Mouse (Mus musculus) monocyte, adult 59 days (primary cell): ENCODE results near the gene Styxl1. TPM values are rescaled to one million over a fixed set of nuclear protein-coding genes. Genes with fewer than 3 reads are reported as not detected.

Experiments
- total RNA-seq, 2 experiments: library from RNA; stranded (reverse); gene quantifications; one replicate each; pipeline ENCODE4 v1.2.4; 2023

Styxl1 gene
- total RNA-seq = under 1 TPM in 1 of 2 experiments, not detected in 1; 0.73 TPM

DNA sequence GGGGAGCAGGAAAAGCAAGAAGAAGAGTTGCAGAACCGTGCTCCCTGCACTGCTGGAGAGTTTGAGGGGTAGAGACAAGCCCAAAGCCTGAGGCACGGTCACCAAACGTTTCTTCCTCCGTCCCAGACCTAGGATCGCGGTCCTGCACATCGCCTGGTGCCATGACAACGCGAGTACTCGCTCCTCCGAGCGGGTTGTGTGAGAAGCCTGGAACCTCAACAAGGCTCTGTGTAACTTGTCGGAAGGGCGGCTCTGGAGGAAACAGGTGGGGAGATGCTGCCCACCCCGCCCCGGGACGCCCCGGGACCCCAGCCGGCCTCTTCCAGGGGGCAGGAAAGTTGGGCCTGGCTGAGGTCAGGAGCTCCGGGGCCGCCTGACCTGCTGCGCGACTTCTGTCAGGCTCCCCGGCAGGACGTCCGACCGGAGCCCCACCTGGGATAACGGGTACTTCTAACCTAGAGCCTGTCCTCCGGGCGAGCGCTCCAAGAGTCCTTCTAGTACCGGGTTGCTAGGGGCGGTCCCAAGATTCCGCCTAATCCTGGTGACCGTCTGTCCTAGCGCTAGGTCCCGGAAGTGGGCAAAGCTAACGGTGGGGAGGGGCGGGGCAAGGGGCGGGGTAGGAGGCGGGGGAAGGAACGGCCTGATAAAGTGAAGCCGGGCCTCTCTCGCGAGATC lies at the start of gene Styxl1:
TSS of gene Styxl1 (minus strand) at position 590 of the 675 bp plus-strand sequence.

DNA sequence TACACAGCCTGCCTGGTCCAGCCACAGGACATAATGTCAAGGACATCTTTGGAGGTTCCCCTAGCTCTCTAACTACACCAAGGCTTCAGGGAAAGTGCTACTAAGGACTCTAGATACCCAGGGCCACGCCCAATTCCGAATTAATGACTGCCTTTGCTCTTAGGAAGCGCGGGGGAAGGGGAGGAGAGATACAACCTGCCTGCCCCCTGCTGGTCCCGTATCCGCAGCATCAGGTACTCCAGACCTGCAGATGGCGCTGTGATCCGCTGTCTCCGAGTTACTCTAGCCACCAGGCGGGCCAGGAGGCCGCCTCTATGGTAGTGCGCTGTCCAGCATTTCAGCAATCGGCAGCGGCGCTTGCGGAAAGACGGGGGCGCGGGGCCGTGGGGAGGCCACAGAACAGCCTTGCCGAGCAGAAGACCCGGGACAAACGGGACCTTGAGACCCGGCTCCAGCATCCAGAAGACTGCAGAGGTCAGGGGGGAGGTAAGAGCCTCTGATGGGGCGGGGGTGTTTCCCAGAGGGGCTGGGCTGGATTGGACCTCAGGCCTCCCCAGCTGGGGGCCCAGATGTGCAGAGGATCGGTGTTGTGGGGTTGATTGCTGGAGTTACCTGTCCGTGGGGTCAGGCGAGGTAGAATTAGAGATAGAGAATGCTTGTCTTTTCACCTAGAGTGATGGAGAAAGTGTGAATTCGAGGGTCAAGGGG lies 28.5 kb upstream of the Styxl1 start, which contains the start of gene Srrm3:
TSS of gene Srrm3 (plus strand) at position 336 of the 708 bp plus-strand sequence.

DNA sequence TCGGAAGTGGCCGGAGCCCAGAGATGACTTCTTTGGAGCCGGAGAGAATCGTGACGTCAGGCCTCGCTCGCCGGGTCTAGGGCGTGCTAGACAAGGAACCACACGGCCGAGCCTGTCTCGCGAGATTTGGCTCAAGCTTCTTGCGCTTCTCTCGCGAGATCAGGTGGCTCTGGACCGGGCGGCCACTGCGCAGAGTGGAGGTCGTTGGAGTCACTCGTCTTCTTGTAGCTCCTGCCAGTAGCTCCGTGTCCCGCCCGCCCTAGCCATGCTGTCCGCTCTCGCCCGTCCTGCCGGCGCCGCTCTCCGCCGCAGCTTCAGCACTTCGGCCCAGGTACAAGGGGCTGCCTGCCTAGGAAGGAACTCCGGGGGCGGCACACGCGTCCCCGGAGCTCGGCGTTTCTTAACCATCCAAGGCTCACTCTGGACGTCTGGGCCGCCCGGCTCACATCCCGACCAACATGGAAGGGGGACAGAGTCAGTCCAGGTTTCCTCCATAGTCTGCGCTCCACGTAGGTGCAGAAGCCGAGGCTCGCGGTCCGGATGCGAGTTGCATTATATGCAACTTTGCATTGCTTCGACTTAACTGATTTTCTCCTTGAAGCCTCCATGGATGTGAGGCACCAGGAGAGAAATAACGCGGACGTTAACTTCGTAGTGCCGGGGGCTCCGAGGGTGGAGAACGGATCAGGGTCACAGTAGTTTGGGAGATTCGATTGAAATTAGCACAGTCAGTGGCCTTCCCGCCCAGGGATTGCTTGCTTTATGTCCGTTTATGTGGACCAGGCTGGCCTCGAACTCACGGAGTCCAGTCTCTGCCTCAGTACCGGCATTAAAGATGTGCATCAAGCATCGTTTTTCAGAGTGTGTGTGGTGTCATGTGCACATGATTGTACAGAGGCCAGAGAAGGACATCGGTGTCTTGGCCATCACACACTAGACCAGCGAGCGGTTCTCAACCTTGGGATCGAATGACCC lies 573 bp upstream of the Styxl1 start, which contains the start of gene Mdh2:
TSS of gene Mdh2 (plus strand) at position 10 of the 975 bp plus-strand sequence.

DNA sequence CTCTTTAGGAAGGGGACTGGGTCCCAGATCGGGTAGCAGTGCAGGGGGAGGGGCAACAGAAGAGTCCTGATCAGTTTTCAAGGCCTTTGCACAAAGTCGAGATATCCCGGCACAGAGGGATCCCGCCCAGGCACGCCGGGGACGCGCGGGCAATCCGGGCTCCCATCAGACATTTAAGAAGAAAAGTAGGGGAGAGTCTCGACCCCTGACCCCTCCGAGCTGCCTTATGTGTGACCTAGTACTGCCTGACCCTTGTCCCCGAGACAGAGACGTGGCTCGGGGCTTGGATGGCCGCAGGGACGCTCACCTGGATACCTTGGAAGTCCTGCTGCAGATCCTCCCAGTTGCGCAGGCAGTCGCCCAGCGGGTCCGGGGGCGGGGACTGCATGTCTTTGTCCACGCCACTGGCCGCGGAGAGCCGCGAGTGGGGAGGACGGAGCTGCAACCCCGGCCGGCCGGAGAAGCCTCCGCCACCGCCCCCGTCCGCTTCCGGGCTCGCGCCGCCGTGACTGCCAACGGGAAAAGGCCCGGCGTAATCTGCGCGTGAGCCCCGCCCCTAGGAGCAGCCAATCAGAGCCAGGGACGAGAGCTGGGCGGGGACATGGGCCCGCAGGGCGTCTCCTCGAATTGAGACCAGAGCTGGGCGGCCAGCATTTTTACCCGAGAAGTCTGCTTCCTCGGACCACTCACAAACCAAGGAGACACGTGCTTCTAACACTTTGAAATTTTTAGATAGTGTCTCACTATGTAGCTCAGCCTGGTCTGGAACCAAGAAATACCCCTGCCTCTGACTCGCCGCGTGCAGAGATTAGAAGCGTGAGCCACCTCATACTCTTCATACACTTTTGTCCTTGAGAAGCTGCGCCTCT lies 34.2 kb downstream of the Styxl1 start, which contains the start of gene Tmem120a:
TSS of gene Tmem120a (minus strand) at position 708 of the 869 bp plus-strand sequence.

Other genes with a start within 250 kb of the Styxl1 start
- 100 to 1,000 TPM; 203 to 210 TPM for gene Hip1, start 233.3 kb downstream of the Styxl1 start, total RNA-seq
- gene Ccl26, start 214.8 kb downstream of the Styxl1 start, total RNA-seq = not detected
- gene Ccl24, start 205.3 kb downstream of the Styxl1 start, total RNA-seq = 10 to 100 TPM; 20.6 to 33.1 TPM
- gene Rhbdd2, start 145.8 kb downstream of the Styxl1 start, total RNA-seq = 10 to 100 TPM; 10.4 to 10.5 TPM
- 10 to 100 TPM; 74.5 to 77.1 TPM for gene Por, start 108.4 kb downstream of the Styxl1 start, total RNA-seq
- 10 to 100 TPM; 11.6 to 12.8 TPM for gene Tmem120a, start 33.9 kb downstream of the Styxl1 start, total RNA-seq
- gene Mdh2, start 95 bp upstream of the Styxl1 start, total RNA-seq = 100 to 1,000 TPM; 191 to 197 TPM
- gene Srrm3, start 28.5 kb upstream of the Styxl1 start, total RNA-seq = not detected
- gene Hspb1, start 109.5 kb upstream of the Styxl1 start, total RNA-seq = 1 to 10 TPM; 1.8 to 1.9 TPM
- gene Ywhag, start 156.2 kb upstream of the Styxl1 start, total RNA-seq = 100 to 1,000 TPM; 183 to 200 TPM
- 1 to 10 TPM; 1.7 to 2.4 TPM for gene Ssc4d, start 196.1 kb upstream of the Styxl1 start, total RNA-seq
- not detected for gene Zp3, start 201.7 kb upstream of the Styxl1 start, total RNA-seq
- gene Dtx2, start 216.4 kb upstream of the Styxl1 start, total RNA-seq = 10 to 100 TPM; 24.5 to 26.7 TPM